Mouse (Mus musculus): ENCODE results near the gene Stox2.

DNA sequence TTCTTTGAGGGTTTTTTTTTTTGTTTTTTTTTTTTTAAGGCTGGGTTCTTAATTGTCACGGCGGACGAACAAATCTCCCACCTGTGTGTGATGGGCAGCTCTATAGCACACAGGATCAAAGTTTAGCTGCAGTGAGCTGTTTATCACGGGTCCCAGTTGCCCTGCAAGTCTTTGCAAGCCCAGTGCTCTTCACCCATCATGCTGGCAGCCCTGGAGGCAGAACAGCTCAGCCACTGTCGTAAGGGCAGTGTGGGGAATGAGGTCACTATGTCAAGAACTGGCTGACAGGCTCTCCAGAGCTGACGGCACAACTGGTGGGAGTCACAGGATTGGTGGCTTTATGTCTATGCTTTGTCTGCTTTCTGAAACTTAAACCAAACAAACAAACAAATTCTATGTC is 227.6 kb downstream of the Stox2 start:
- no peak for TF ChIP-seq CTCF (IDR thresholded peaks at IDR 0.05; ENCODE audit: extremely low read depth, insufficient read length, insufficient replicate concordance, low read depth, low read length)
- TF ChIP-seq POLR2A (IDR thresholded peaks at IDR 0.05; ENCODE audit: low read depth, low read length) = no peak

Measured in small intestine, adult 2 months (tissue).